ENCODE assay signal across 27 mouse cellular contexts in genomic region chr13:108490872-108491271, GRCm38 (mm10).
"Had no signal": no experiment of that assay in that cellular context is flagged by ENCODE, and none has a peak within 500 bp of the region (broad histone marks: within the 10 kb centered on the region; RNA-seq: fewer than 3 reads in every experiment).

No protein-coding gene starts in this region.

- H3K27ac ChIP-seq: heart, adult 2 months; heart, embryonic 10.5 days; hindbrain, embryonic 10.5 days; hindbrain, embryonic 12.5 days; hindbrain, embryonic 14.5 days; intestine, embryonic 15.5 days; liver, embryonic 13.5 days; liver, embryonic 15.5 days had no signal

- DNase-seq: gastrocnemius, postnatal 14 days; gastrocnemius, postnatal 36 days; heart, adult 11 months; heart, adult 2 months; heart, postnatal 10 days; heart, postnatal 4 days; kidney, adult 18-20 months; kidney, adult 8-10 months; kidney, postnatal 25 days; kidney, postnatal 4 days; layer of hippocampus, adult 9-11 months; layer of hippocampus, postnatal 36 days; liver; liver, embryonic 13.5 days; liver, postnatal 0 days; lung, adult 2 months had no signal

- H3K27me3 ChIP-seq: heart, embryonic 12.5 days; hindbrain, embryonic 12.5 days; intestine, embryonic 15.5 days; liver, embryonic 13.5 days; liver, embryonic 15.5 days had no signal

- H3K9ac ChIP-seq: heart, embryonic 12.5 days; hindbrain, embryonic 12.5 days; hindbrain, embryonic 14.5 days; intestine, embryonic 15.5 days; liver, embryonic 13.5 days; liver, embryonic 15.5 days; liver, postnatal 0 days had no signal

- H3K4me1 ChIP-seq: heart, embryonic 10.5 days; heart, embryonic 12.5 days; hindbrain, embryonic 10.5 days; hindbrain, embryonic 12.5 days; intestine, embryonic 15.5 days; liver, embryonic 13.5 days; liver, embryonic 15.5 days had no signal

- H3K36me3 ChIP-seq: heart, embryonic 10.5 days; heart, embryonic 12.5 days; hindbrain, embryonic 10.5 days; hindbrain, embryonic 12.5 days; intestine, embryonic 15.5 days; liver, embryonic 13.5 days; liver, embryonic 15.5 days had no signal

- H3K4me3 ChIP-seq: heart, adult 2 months; heart, embryonic 10.5 days; heart, embryonic 12.5 days; hindbrain, embryonic 10.5 days; hindbrain, embryonic 12.5 days; intestine, embryonic 15.5 days; liver, embryonic 13.5 days; liver, embryonic 15.5 days had no signal

- H3K9me3 ChIP-seq: heart, embryonic 10.5 days; heart, embryonic 12.5 days; hindbrain, embryonic 10.5 days; hindbrain, embryonic 12.5 days; intestine, embryonic 15.5 days; liver, embryonic 13.5 days; liver, embryonic 15.5 days had no signal

- H3K4me2 ChIP-seq: heart, embryonic 12.5 days; hindbrain, embryonic 12.5 days; hindbrain, embryonic 14.5 days; intestine, embryonic 15.5 days; liver, embryonic 11.5 days; liver, embryonic 13.5 days; liver, embryonic 15.5 days had no signal

- ATAC-seq: hindbrain, embryonic 16.5 days; inflammation-experienced regulatory T-cells, adult 6 months; intestine, embryonic 15.5 days; intestine, postnatal 0 days; liver, postnatal 0 days had no signal
